Mouse (Mus musculus) R1 (cell line): ENCODE measurements at regions not wholly inside any gene's neighbourhood (a gene's known extent, or its start where the extent isn't known, plus 50 kb on each side); places are given as distances from the start of the nearest gene placed in this dataset.
A peak's percentile ranks its signal among the peaks of the same experiment; 100 is the strongest.

Source experiments
- DNase-seq: peaks from one replicate; pipeline ENCODE4 v3.0.0-alpha.2; 2018; ENCODE audit warnings: low read depth, low spot score

DNA sequence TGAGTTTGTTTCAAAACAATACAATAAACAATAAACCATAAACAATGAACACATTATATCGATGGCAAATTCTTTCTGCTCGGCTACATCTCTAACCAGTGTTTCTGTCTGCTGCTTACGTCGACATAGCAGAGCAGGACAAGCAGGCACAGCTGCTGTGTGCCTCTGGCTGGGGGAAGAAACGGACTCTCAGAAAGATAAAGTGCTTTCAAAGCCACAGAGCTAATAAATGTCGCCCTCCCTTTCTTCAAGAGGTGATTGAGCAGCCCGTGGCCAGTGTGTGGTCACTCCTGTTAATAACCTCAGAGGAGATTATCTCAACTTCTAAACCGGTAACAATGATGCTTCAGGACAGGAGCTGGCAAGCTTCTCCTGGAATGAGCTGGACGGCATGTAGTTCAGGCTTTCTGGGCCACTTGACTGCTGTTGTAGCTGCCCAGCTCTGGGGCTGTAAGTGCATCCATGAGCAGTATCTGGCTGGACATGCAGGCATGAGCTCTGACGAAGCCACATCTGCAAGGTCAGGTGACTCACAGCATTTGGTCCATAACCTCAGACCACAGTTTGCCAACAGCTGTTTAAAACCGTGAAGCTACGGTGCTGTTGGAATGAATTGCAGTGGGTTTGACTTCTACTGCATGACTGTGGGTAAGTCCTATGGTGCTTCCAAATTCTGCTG lies 55.6 kb downstream of the Evx1 start:
- DNase-seq: no peak

DNA sequence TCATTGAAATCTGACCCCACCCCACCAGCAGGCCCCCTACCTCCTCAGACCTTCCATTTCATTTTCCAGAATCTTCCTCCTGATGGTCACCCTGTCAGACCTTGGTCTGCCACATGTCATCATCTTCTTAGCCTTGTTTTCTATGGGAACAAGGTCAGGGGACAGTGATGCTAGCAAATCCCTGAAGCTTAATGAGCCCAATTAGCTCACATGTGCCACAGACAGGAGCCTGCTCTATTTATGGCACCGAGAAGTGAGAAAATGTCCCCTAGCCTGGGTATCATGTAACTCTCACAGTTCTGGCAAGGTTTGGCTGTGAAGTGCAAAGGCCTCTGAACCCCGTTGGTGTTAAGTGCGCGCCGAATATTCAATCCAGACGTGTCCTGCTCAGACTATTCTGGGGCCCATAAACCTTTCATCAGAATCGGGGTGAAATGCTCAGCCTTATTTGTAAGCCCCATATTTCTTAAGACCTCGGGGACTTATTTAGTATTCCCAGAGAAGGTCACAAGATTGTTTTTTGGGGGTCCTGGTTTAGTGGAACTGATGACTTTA lies 57.6 kb downstream of the Evx1 start:
- no peak for DNase-seq

DNA sequence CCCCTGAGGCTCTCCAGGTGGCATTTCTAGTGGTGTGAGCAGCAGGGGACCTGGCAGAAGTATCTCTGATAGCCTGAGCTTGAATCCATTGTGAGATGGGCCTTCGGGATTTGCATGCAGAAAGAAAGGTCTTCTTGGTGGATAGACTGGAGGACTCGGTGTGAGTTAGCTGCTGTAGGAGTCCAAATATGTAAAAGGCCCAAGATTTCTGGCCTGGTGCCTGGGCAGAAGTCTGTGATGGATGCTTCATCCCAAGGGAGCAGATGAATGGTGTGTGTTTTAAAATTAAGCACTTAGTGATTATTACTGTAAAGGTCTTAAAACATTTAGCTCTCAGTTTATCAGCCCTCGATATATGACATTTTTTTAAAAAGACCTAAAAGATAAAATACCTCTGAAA lies 65.8 kb downstream of the Evx1 start:
- no peak for DNase-seq

DNA sequence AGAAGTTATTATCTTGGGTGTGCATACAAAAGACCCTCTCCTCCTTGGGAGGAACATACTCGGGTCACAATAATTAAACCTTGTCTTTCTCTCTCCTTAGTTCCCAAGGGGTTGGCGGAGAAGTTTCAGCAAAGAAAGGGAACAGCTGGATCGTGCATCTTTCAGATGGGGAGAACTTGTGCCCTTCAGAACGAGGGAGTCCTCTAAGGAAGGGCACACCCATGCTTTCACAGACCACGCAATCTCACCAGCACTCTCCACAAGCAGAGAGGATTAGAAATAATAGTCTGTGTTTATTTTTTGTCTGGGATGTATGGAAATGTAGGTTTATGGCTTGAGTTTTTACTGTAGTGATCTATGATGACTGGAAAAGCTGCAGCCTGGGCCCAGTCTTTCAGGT lies 66.3 kb downstream of the Evx1 start:
- no peak for DNase-seq

DNA sequence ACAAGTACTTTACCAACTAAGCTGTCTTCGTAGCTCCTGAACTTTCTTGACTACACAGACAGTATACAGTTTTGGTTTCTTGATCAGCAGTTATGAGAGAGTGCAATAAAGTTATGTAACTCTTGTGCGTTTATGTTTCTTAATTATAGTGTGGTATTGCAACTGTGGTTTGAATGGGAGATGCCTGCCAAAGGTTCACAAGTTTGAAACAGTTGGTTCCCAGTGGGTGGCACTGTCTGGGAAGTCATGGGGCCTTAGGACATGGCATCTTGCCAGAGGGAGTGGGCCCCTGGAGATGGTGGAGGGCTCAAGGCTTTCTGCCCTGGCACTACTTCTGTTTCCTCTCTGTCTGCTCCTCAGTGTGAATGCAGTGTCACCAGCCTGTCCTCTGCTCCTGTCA lies 71.7 kb downstream of the Evx1 start:
- DNase-seq: no peak

DNA sequence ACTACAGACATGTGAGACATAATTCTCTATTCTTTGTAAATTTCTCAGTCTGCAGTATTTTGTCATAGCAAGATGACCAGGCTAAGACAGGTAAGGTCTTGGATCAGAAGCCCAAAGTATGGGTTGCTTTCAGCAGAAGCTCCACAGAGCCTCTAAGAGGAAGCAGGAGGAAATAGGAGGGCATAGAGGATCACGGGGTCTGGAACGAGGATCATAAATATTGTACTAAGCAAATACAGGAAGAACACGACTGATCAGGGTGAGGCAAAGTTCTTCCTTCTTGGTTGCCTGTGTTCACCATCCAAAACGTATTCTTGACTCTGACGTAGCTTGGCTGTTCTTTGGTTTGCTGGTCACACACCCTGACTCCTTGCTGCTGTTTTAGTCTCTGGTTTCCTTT lies 88.1 kb downstream of the Evx1 start:
- DNase-seq: no peak

DNA sequence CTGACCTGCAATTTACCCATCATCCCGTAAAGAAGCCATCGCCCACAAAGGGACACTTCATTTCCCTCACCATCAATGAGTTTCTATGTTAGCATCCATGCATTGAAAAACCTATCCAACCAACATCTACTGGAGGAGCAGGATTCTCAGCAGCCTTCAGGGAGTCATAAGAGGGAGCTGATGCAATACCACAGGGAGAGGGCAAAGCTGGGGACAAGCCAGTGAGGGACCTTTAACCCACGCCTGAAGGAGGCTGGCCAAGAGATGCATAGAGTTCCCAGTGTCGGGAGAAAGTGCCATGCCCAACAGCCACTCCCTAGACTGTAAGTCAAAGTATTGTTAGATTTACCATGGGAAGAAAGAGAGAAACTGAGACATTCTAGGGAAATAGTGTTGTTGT lies 96.7 kb downstream of the Evx1 start:
- DNase-seq: no peak

DNA sequence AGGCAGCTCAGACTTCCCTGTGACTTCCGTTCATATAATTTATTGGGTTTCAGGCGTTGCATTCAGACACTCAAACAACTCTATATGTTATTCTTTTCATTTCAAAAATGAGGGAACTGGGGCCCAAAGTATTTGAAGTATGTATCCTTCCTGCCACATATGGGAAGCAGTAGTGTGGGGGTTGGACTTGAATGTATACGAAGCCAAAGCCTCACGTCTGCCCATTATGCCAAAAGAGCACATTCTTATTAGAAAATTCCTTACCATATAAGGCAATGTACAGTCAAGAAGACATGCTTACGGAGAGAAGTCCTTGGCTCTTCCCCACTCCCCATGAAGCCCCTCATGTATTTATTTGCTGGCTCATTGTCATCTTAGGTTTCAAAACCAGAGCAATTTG lies 97.4 kb downstream of the Evx1 start:
- DNase-seq: no peak

DNA sequence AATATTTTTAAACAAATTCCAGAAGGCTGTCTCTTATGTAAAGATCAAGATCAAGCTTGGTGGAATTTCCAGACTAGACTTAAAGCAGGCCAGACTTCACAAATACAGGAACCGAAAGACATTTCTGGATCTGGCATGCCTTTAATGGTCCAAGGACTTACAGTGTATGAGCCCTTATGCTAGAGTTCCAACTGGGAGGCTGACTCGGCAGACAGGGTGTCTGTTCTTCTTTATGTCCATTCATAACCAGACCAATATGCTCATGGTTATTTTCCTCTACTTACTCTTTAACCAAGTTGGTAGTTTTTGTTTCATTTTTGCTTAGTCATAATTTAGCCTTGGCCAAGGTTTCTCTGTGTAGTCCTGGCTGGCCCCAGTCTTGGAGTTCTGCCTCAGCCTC lies 98.0 kb downstream of the Evx1 start:
- DNase-seq: no peak

DNA sequence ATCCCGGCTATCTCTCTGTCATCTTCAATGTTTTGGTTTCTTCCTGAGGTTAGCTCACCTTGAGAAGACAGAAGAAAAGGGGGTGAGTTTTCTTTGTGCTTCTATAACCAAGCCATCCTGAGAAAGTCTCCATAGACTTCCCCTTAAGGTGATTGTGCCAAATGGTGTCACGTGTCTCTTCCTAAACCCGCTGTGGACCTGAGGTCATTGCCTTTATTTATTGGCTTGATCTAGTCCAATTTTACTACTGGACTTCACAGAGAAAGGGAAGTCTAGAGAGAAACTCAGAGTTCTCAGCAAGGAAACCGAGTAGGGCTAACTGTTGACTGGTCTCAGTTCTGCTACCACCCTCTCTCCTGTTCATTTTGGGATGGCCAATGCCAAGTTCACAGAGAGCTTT lies 100.3 kb downstream of the Evx1 start:
- no peak for DNase-seq

DNA sequence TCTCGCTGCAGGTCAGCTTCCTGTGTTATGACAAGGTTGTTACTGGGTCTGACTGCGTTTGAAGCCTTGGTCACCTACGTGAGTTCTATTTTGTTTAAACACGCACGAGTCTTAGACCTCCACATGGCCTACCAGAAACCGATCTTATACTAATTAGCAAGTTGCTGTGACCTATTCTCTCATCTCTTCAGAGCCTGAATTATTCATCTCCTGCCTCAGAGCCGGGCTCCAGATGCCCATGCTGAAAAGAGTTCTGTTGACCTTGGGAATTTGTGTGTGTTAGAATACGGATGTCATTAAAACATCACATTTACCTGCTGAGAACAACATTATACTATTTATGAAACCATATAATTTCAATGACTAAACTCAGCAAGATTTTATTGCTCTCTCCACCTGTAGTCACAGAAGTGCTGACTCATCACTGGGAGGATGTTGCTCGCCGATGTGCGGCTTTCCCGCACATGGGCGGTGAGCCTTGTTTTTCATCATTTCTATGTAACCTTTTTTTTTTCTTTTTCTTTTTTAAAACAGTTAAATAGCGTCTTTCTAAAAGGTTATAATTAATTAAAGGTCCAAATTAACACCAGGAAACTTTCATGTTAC lies 102.1 kb downstream of the Evx1 start:
- DNase-seq: peak; percentile 41

DNA sequence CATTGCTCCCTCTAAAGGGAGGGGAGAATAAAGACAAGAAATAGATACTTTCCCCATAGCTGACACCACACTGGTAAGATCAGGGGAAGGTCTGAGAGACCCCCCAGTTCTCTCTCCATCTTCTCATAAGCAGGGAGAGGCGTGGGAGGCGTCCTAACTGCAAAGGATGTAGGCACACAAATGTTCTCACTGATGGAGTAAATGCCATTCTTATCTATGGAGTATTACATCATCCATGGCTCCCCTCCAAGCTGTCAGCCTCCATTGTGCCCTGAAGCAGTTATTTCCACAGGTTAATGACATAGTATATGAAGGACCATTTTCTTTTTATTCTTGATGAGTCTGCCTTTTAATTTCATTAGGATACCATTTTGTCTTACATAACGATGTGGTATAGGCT lies 103.2 kb downstream of the Evx1 start:
- no peak for DNase-seq

DNA sequence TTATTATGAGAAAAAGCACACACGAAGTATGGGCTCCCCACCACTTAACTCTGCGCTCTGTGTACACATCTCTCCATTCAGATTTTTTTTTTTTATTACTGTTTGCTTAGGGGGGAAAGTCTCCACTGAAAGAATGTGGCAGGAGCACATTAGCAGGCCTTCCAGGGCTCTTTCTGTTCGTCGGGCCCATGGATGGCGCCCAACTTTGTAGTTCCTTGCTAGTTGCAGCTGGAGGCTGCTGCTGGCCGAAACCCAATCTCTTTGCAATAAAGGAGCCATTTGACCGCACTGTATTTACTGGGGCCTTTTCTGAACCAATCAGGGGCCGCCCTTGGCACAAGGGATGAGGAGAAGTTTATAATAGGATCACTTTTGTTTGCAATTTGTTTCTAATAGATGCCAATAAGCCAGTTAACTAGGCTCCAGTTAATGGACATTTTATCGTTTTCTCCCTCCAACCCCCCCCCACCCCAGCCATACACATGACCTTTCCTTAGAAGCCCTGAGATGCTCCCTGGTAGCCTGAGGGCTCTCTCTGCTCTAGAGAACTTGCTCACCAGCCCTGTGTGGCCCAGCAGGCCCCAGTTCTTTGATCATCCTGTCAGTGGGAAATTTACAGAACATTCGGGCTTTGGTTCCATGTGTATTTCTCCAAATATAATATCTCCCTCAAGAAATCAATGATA lies 104.3 kb downstream of the Evx1 start:
- no peak for DNase-seq

DNA sequence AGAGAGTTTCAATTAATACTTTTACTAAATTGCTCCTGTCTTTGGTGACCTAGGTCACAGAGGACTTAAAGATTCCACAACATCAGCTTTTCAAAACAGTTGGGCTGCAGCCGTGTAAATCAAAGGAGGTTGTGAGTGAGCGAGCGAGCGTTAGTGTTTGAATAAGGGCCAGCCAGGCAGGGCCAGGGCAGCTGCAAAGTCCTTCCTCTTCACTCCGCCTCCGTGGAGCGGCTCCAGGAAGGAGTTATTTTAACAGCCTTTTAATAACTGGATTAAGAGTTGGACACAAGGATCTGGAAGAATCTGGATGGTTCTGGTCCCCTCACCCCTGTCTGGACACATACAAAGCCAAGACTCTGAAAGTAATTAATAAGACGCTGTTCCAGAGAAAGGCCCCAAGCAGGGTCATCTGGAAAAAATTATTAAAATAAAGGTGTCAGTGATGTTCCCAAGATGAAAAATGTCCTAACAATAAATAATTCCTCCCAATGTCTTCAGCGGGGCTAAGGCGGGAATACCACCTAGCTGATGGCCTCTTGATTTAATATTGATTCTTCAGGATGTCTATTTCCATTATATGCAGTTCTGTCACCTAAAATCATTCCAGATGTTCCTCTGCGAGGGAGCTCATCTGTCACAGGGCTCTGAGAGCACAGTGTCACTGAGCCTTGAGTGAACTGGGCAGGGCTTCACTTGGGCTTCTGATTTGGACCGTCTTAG lies 105.3 kb downstream of the Evx1 start:
- DNase-seq: no peak

DNA sequence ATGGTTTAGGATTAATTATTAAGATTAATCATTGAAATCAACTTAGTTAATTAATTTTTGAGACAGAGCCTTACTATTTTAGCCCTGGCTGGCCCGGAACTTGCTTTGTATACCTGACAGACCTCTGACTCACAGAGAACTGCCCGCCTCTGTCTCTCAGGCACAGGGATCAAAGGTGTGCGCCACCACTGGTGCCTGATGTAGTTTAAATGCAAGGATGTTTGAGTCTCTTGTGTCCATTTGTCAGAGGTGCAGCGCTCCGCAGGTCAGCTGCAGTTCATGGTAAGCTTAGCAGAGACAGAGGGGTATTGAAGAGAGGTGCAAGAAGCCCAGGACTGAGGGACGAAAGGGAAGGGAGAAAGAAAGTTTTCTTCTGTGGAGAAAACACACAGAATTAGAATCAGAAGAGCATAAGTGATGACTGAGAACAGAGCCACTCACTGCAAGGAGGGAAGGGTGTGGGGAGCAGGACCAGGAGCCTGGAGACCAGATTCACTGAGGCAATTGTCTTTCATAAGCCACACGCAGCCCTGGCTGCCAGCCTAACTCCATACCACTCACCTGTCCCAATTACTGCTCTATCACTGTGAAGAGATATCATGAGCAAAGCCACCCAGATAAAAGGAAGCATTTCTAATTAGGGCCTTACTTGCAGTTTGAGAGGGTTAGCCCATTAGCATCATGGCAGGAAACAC lies 107.1 kb downstream of the Evx1 start:
- DNase-seq: no peak

DNA sequence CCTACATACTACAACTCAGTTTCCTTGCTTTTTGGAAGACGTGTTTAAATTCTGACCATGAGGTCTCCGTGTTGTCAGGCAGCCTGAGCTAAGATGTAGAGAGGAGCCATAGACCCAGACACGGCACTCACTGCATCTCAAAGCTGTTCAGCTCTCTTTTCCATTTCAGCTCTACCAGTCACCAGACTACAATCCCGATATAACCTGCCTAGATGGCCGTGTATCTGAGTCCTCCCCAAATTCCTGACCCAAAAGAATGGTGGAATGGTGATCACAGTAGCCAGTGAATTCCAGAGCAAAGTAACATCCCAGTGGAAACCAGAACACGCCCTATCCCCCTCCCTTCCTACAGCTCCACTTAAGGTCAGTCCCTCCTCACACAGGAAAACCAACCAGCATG lies 108.5 kb downstream of the Evx1 start:
- DNase-seq: peak; percentile 33

DNA sequence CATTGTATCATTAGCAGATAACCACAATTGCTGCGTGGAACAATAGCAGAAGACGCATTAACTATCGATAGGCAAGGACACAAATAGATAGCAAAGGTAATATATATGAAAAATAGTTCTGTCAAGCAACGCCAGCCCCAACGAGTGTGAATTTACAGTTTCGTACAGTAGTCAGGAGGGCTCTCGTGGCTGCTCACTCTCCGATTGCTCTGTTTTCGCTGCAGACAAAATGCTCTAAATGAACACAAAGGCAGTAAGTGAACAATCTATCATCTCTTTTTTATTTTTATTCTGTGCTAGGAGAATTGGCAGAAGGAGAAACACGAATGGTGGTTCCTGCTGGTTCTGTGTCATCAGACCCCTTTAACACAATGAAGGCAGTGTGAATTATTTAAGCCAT lies 109.4 kb downstream of the Evx1 start:
- DNase-seq: no peak

DNA sequence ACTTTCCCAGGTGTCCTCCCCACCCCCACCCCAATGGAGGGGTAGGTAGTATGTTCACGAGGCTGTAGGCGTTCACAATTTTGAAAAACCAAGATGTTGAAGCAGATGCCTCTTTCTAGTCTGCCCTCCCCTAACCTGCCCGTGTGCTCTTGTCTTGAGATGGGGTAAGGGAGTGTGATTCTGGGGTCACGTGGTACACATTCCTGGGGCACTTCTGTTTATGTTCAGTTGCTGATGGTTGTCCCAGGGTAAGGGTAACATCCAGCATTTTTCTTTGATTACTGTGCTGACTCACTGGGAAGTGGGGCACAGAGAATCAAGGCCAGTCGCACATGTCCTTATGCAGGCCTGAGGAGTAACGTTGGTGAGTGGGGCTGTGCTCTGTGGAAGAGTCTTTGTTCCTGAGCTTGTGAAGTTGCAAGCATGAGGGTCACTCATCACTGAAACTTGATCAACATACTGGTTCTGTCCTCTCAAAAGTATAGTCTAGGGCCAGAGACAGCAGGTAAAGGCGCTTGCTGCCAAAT lies 110.3 kb downstream of the Evx1 start:
- no peak for DNase-seq

DNA sequence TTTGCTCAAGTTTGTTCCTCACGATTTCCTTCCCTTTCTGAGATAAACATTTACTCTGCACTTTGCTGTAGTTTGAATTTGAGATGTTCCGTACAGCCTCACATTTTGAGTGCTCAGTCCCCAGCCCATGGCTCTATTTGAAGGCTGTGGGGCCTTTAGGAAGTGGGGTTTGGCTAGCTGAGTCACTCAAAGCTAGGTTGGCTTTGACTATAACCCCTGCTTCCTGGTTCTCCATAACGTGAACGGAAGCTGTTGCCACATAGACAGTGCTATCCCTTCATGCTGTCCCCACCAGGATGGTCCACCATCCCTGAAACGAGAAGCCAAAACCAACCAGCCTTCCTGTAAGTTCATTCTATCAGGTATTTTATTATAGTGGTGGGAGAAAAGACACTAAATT lies 111.1 kb downstream of the Evx1 start:
- no peak for DNase-seq

DNA sequence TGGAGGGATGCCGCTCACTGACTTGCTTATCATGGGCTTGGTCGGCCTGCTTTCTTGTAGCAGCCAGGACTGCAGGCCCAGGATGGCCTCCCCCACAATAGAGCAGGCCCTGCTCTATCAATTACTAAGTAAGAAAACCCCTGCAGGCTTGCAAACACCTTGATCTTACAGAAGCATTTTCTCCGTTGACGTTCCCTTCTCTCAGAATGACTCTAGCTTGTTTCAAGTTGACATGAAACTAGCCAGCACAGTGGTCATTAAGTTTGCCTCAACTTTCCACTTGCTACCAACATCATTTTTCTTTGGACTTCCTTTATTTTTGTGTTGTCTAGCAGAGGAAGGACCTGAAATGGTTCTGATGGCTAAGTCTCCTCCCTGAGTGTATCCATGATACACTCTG lies 111.8 kb downstream of the Evx1 start:
- DNase-seq: no peak

DNA sequence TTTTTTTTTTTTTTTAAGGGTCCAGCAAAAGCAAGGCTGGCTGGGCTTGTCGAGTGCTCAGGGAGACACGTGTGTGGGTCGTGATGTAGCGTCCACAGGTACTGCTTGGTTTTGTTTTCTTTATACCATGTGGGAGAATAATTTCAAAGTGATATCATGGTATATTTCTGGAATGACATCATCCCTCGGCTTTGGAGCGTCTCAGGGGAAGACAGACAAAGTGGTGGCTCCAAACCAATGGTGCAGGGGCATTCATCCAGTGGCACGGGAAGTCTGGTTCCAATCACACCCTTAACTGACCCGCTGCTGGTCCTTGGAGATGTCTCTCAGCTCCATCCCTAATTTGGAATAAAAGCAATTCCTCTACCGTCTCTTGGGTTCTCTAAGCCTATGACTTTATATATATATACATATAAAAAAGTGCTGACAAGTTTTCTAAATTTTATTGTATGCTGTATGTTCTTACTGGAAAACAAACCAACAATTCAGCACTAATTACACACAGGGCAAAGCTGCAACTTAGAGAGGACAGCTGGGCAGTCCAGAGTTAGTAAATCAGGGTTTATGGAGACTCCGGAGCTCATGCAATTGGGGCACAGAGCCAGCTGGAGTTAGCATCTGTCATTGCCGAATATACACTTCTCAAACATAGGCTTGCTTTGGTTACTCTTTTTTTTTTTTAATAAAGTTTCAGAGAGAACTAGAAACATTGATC lies 115.3 kb downstream of the Evx1 start:
- no peak for DNase-seq
